Mouse (Mus musculus) embryonic facial prominence, embryonic 11.5 days (tissue): Measurements from ENCODE around the gene Tmem255b. TPM values are rescaled to one million over a fixed set of nuclear protein-coding genes. Genes with fewer than 3 reads are reported as not detected.

Experiments used
- ATAC-seq: fragments of 200-750 bp; cut with Nextera tagmentation; replicated peaks from 2 replicates; pipeline ENCODE4 v1.8.0; 2017; ENCODE audit warnings: low read depth; ENCODE audit not compliant: insufficient number of reproducible peaks, low FRiP score, low TSS enrichment
- DNase-seq: peaks from one replicate; pipeline ENCODE4 v3.0.0-alpha.2; 2015; ENCODE audit warnings: low spot score
- H3K27ac ChIP-seq: fragments of 300-500 bp; sonication (generic); replicated peaks from 2 replicates; pipeline ENCODE4 v1.5.1; 2014; ENCODE audit warnings: mild to moderate bottlenecking, low read depth, low read length, control low read depth
- H3K27me3 ChIP-seq: fragments of 300-500 bp; sonication (generic); 2 replicates; pipeline ENCODE4 v1.6.1; 2014; ENCODE audit warnings: mild to moderate bottlenecking, low read length, moderate library complexity, mixed read lengths; ENCODE audit not compliant: control insufficient read depth, insufficient read depth
- H3K36me3 ChIP-seq: fragments of 300-500 bp; sonication (generic); replicated peaks from 2 replicates; pipeline ENCODE4 v1.6.1; 2014; ENCODE audit warnings: low read depth, mild to moderate bottlenecking, low read length, moderate library complexity, mixed read lengths; ENCODE audit not compliant: control insufficient read depth, insufficient read depth
- H3K4me1 ChIP-seq: fragments of 300-500 bp; sonication (generic); 2 replicates; pipeline ENCODE4 v1.6.1; 2014; ENCODE audit warnings: low read length, mixed read lengths; ENCODE audit not compliant: control insufficient read depth, insufficient read depth
- H3K4me2 ChIP-seq: fragments of 300-500 bp; sonication (generic); 2 replicates; pipeline ENCODE4 v1.6.1; 2014; ENCODE audit warnings: low read depth, mild to moderate bottlenecking, control low read depth, low read length, moderate library complexity
- H3K4me3 ChIP-seq: fragments of 300-500 bp; sonication (generic); 2 replicates; pipeline ENCODE4 v1.5.1; 2014; ENCODE audit warnings: low read depth, low read length, control low read depth
- H3K9ac ChIP-seq: fragments of 300-500 bp; sonication (generic); replicated peaks from 2 replicates; pipeline ENCODE4 v1.6.1; 2014; ENCODE audit warnings: mild to moderate bottlenecking, control low read depth, low read length
- H3K9me3 ChIP-seq: fragments of 300-500 bp; sonication (generic); replicated peaks from 2 replicates; pipeline ENCODE4 v1.6.1; 2016; ENCODE audit warnings: mild to moderate bottlenecking, low read length, inconsistent platforms, mixed read lengths; ENCODE audit not compliant: control insufficient read depth
- whole genome bisulfite sequencing: fragments of 180-500 bp; shearing (Covaris S2); extraction: QIAGEN DNeasy Blood & Tissue Kit; methylation state at CpG from one replicate; pipeline ENCODE4 v1.1.7; 2014; 5-methylcytosine and 5-hydroxymethylcytosine counted together
- polyA plus RNA-seq: library from polyadenylated mRNA; unstranded; fragments of >200 nt; fragmentation: Nextera tagmentation; extraction: Ambion mirVana; gene quantifications from 2 replicates; pipeline ENCODE4 v1.2.1, GENCODE M21; 2014

The Tmem255b gene
- polyA plus RNA-seq, 1 experiment from 2014 or later, result 0.36 TPM

GRCm38 (mm10) chr8:13448145-13448544 lies 13.2 kb downstream of the Tmem255b start:
- H3K36me3 ChIP-seq, result no peaks in the 10 kb centered on the region
- H3K4me1 ChIP-seq, result no peaks in the 10 kb centered on the region
- no peak overlapping the region for H3K9ac ChIP-seq
- ATAC-seq (no peak), DNase-seq (peak; percentile 74)
- H3K27me3 ChIP-seq, result no peaks in the 10 kb centered on the region
- 41% methylated on average over 4 of the region's 4 CpGs for WGBS
- H3K9me3 ChIP-seq, result no peaks in the 10 kb centered on the region
- no peak overlapping the region for H3K27ac ChIP-seq
- H3K4me3 ChIP-seq, result no peak overlapping the region
- H3K4me2 ChIP-seq, result no peak overlapping the region

GRCm38 (mm10) chr8:13451747-13452277 lies 16.8 kb downstream of the Tmem255b start:
- 71% methylated on average over 6 of the region's 6 CpGs for WGBS
- no peak for ATAC-seq

GRCm38 (mm10) chr8:13454341-13455113 lies 19.5 kb downstream of the Tmem255b start:
- H3K27ac ChIP-seq, result no peak overlapping the region
- no peaks in the 10 kb centered on the region for H3K27me3 ChIP-seq
- 74% methylated on average over 8 of the region's 8 CpGs for WGBS
- H3K9me3 ChIP-seq, result no peaks in the 10 kb centered on the region
- H3K9ac ChIP-seq, result no peak overlapping the region
- no peak overlapping the region for H3K4me3 ChIP-seq
- no peaks in the 10 kb centered on the region for H3K36me3 ChIP-seq
- ATAC-seq (peak; percentile 51; the same call in 1 of the 2 replicates), DNase-seq (no peak)
- H3K4me1 ChIP-seq, result no peaks in the 10 kb centered on the region
- H3K4me2 ChIP-seq, result no peak overlapping the region

More at GRCm38 (mm10) chr8:13451747-13452277, 16.8 kb downstream of the Tmem255b start:
- Histone ChIP-seq H3K4me3 (no peak overlapping the region), H3K27ac (no peak overlapping the region), H3K27me3 (no peaks in the 10 kb centered on the region), H3K36me3 (no peaks in the 10 kb centered on the region), H3K4me2 (no peak overlapping the region), H3K9me3 (no peaks in the 10 kb centered on the region), H3K4me1 (no peaks in the 10 kb centered on the region), H3K9ac (no peak overlapping the region)
- no peak for DNase-seq

- no peaks in the 10 kb centered on the region for H3K27me3 ChIP-seq
- H3K4me1 ChIP-seq, result no peaks in the 10 kb centered on the region
- 37% methylated on average over 2 of the region's 2 CpGs for WGBS
- no peaks in the 10 kb centered on the region for H3K36me3 ChIP-seq
- no peak overlapping the region for H3K27ac ChIP-seq
- DNase-seq (peak; percentile 58), ATAC-seq (no peak; the same call in 1 of the 2 replicates)
- H3K9me3 ChIP-seq, result no peaks in the 10 kb centered on the region
- H3K9ac ChIP-seq, result no peak overlapping the region
- no peak overlapping the region for H3K4me2 ChIP-seq
- H3K4me3 ChIP-seq, result no peak overlapping the region
Observed at GRCm38 (mm10) chr8:13455295-13455694, 20.3 kb downstream of the Tmem255b start.

- no peak overlapping the region for H3K4me2 ChIP-seq
- 92% methylated on average over 4 of the region's 4 CpGs for WGBS
- DNase-seq, result no peak
Observed at GRCm38 (mm10) chr8:13459431-13459830, 24.4 kb downstream of the Tmem255b start.

GRCm38 (mm10) chr8:13461085-13461765 lies 26.2 kb downstream of the Tmem255b start:
- Histone ChIP-seq H3K27ac (no peak overlapping the region), H3K36me3 (no peaks in the 10 kb centered on the region), H3K4me2 (no peak overlapping the region), H3K27me3 (no peaks in the 10 kb centered on the region), H3K9ac (no peak overlapping the region), H3K4me1 (no peaks in the 10 kb centered on the region), H3K9me3 (no peaks in the 10 kb centered on the region), H3K4me3 (no peak overlapping the region)
- WGBS, result 71% methylated on average over 17 of the region's 17 CpGs
- DNase-seq, result no peak
- no peak for ATAC-seq

More at GRCm38 (mm10) chr8:13459431-13459830, 24.4 kb downstream of the Tmem255b start:
- Histone ChIP-seq H3K4me1 (no peaks in the 10 kb centered on the region), H3K27ac (no peak overlapping the region), H3K9ac (no peak overlapping the region), H3K4me3 (no peak overlapping the region), H3K36me3 (no peaks in the 10 kb centered on the region), H3K9me3 (no peaks in the 10 kb centered on the region), H3K27me3 (no peaks in the 10 kb centered on the region)
- ATAC-seq, result no peak

- DNase-seq (peak; percentile 70), ATAC-seq (no peak)
- H3K4me1 ChIP-seq, result no peaks in the 10 kb centered on the region
- no peaks in the 10 kb centered on the region for H3K36me3 ChIP-seq
- no peak overlapping the region for H3K27ac ChIP-seq
- H3K9me3 ChIP-seq, result no peaks in the 10 kb centered on the region
- H3K9ac ChIP-seq, result no peak overlapping the region
- WGBS, result 37% methylated on average over 4 of the region's 4 CpGs
- H3K27me3 ChIP-seq, result no peaks in the 10 kb centered on the region
- no peak overlapping the region for H3K4me3 ChIP-seq
- no peak overlapping the region for H3K4me2 ChIP-seq
Observed at GRCm38 (mm10) chr8:13461843-13462242, 26.9 kb downstream of the Tmem255b start.

GRCm38 (mm10) chr8:13462392-13462791 lies 27.4 kb downstream of the Tmem255b start:
- WGBS, result 83% methylated on average over 10 of the region's 10 CpGs
- Histone ChIP-seq H3K4me2 (no peak overlapping the region), H3K4me1 (no peaks in the 10 kb centered on the region), H3K27me3 (no peaks in the 10 kb centered on the region), H3K36me3 (no peaks in the 10 kb centered on the region), H3K27ac (no peak overlapping the region), H3K9me3 (no peaks in the 10 kb centered on the region), H3K4me3 (no peak overlapping the region), H3K9ac (no peak overlapping the region)
- DNase-seq, result no peak
- no peak for ATAC-seq
